Mouse (Mus musculus): ENCODE data around the gene Ecd. TPM values are rescaled to one million over a fixed set of nuclear protein-coding genes. Genes with fewer than 3 reads are reported as not detected.

The Ecd gene
- polyA plus RNA-seq (2014; fragmentation: Nextera tagmentation; extraction: Ambion mirVana), result 76.1 and 80.5 TPM in 2 replicates

GRCm38 (mm10) chr14:20347991-20348541, at the start of gene Ecd, which contains the start of gene Fam149b:
Gene Ecd, minus strand, starts transcription at chr14:20348121.
Gene Fam149b, plus strand, starts transcription at chr14:20348162.
- Histone ChIP-seq H3K9ac (ENCODE audit: low read depth, low read length) (peak within 1 kb of the TSS; percentile 90), H3K4me1 (replicated peaks; ENCODE audit: control insufficient read depth, insufficient read depth, low read length) (peaks cover 4% of the 10 kb centered on the region), H3K27ac (ENCODE audit: low read depth, low read length) (peak within 1 kb of the TSS; percentile 65), H3K36me3 (ENCODE audit: control insufficient read depth, insufficient read depth, low read length) (peaks cover 12% of the 10 kb centered on the region; the same call in 1 of the 2 replicates), H3K9me3 (ENCODE audit: control insufficient read depth, low read length) (no peaks in the 10 kb centered on the region), H3K27me3 (replicated peaks; ENCODE audit: control insufficient read depth, insufficient read depth, low read length) (no peaks in the 10 kb centered on the region), H3K4me2 (peak within 1 kb of the TSS; percentile 80), H3K4me3 (ENCODE audit: low read depth, low read length) (peak within 1 kb of the TSS; percentile 78)
- DNase-seq (ENCODE audit: low spot score), result peak; percentile 94
- ATAC-seq (replicated peaks; ENCODE audit: low FRiP score), result peak; percentile 98
- WGBS, result under 1% methylated on average over 42 of the region's 42 CpGs

GRCm38 (mm10) chr14:20397220-20397619, 49.3 kb upstream of the Ecd start:
- Histone ChIP-seq H3K9ac (ENCODE audit: low read depth, low read length) (no peak overlapping the region), H3K9me3 (ENCODE audit: control insufficient read depth, low read length) (no peaks in the 10 kb centered on the region), H3K4me3 (ENCODE audit: low read depth, low read length) (no peak overlapping the region), H3K27me3 (replicated peaks; ENCODE audit: control insufficient read depth, insufficient read depth, low read length) (no peaks in the 10 kb centered on the region), H3K4me2 (no peak overlapping the region), H3K4me1 (replicated peaks; ENCODE audit: control insufficient read depth, insufficient read depth, low read length) (peaks cover 4% of the 10 kb centered on the region; the same call in 1 of the 2 replicates), H3K36me3 (ENCODE audit: control insufficient read depth, insufficient read depth, low read length) (no peaks in the 10 kb centered on the region), H3K27ac (ENCODE audit: low read depth, low read length) (no peak overlapping the region)
- whole genome bisulfite sequencing, result 85% methylated on average over 9 of the region's 9 CpGs
- no peak for DNase-seq (ENCODE audit: low spot score)
- no peak for ATAC-seq (replicated peaks; ENCODE audit: low FRiP score)

- peak within 1 kb of the TSS; percentile 77 for H3K4me3 ChIP-seq (ENCODE audit: low read depth, low read length)
- H3K4me2 ChIP-seq, result peak within 1 kb of the TSS; percentile 77
- peaks cover 8% of the 10 kb centered on the region; the same call in 1 of the 2 replicates for H3K36me3 ChIP-seq (ENCODE audit: control insufficient read depth, insufficient read depth, low read length)
- under 1% methylated on average over 68 of the region's 68 CpGs for WGBS
- DNase-seq (ENCODE audit: low spot score) (peak; percentile 91), ATAC-seq (replicated peaks; ENCODE audit: low FRiP score) (peak; percentile 93)
- peaks cover 6% of the 10 kb centered on the region for H3K4me1 ChIP-seq (replicated peaks; ENCODE audit: control insufficient read depth, insufficient read depth, low read length)
- peak within 1 kb of the TSS; percentile 75 for H3K27ac ChIP-seq (ENCODE audit: low read depth, low read length)
- H3K27me3 ChIP-seq (replicated peaks; ENCODE audit: control insufficient read depth, insufficient read depth, low read length), result no peaks in the 10 kb centered on the region
- no peaks in the 10 kb centered on the region for H3K9me3 ChIP-seq (ENCODE audit: control insufficient read depth, low read length)
- H3K9ac ChIP-seq (ENCODE audit: low read depth, low read length), result peak within 1 kb of the TSS; percentile 87
Measured at GRCm38 (mm10) chr14:20393205-20393913, 45.4 kb upstream of the Ecd start, which contains the start of gene Mrps16. Gene Mrps16, minus strand, starts transcription at chr14:20393634.

GRCm38 (mm10) chr14:20392326-20392725, 44.4 kb upstream of the Ecd start:
- no peaks in the 10 kb centered on the region for H3K27me3 ChIP-seq (replicated peaks; ENCODE audit: control insufficient read depth, insufficient read depth, low read length)
- no peak for ATAC-seq (replicated peaks; ENCODE audit: low FRiP score)
- no peaks in the 10 kb centered on the region for H3K9me3 ChIP-seq (ENCODE audit: control insufficient read depth, low read length)
- peaks cover 8% of the 10 kb centered on the region; the same call in 1 of the 2 replicates for H3K36me3 ChIP-seq (ENCODE audit: control insufficient read depth, insufficient read depth, low read length)
- H3K9ac ChIP-seq (ENCODE audit: low read depth, low read length), result 0 out of 2 replicates have a peak overlapping the region, but pooled peaks have one; percentile 39
- H3K4me3 ChIP-seq (ENCODE audit: low read depth, low read length), result peak overlapping the region; percentile 77
- 0 out of 2 replicates have a peak overlapping the region, but pooled peaks have one; percentile 28 for H3K27ac ChIP-seq (ENCODE audit: low read depth, low read length)
- 61% methylated on average over 3 of the region's 4 CpGs for WGBS
- peak overlapping the region; percentile 77 for H3K4me2 ChIP-seq
- DNase-seq (ENCODE audit: low spot score), result no peak
- peaks cover 10% of the 10 kb centered on the region for H3K4me1 ChIP-seq (replicated peaks; ENCODE audit: control insufficient read depth, insufficient read depth, low read length)

GRCm38 (mm10) chr14:20389446-20390079, 41.6 kb upstream of the Ecd start:
- Histone ChIP-seq H3K4me2 (peak overlapping the region; percentile 80), H3K4me3 (ENCODE audit: low read depth, low read length) (peak overlapping the region; percentile 62), H3K9me3 (ENCODE audit: control insufficient read depth, low read length) (no peaks in the 10 kb centered on the region), H3K27ac (ENCODE audit: low read depth, low read length) (no peak overlapping the region), H3K27me3 (replicated peaks; ENCODE audit: control insufficient read depth, insufficient read depth, low read length) (no peaks in the 10 kb centered on the region), H3K9ac (ENCODE audit: low read depth, low read length) (peak overlapping the region; percentile 87; the same call in 1 of the 2 replicates), H3K36me3 (ENCODE audit: control insufficient read depth, insufficient read depth, low read length) (peaks cover 14% of the 10 kb centered on the region; the same call in 1 of the 2 replicates), H3K4me1 (replicated peaks; ENCODE audit: control insufficient read depth, insufficient read depth, low read length) (peaks cover 25% of the 10 kb centered on the region)
- ATAC-seq (replicated peaks; ENCODE audit: low FRiP score) (no peak), DNase-seq (ENCODE audit: low spot score) (no peak)
- WGBS, result 85% methylated on average over 8 of the region's 8 CpGs

- peaks cover 15% of the 10 kb centered on the region; the same call in 1 of the 2 replicates for H3K36me3 ChIP-seq (ENCODE audit: control insufficient read depth, insufficient read depth, low read length)
Measured at GRCm38 (mm10) chr14:20388441-20389129, 40.7 kb upstream of the Ecd start, which contains the start of gene Dnajc9. Gene Dnajc9, minus strand, starts transcription at chr14:20388910.

GRCm38 (mm10) chr14:20379753-20380430, 32.0 kb upstream of the Ecd start:
- DNase-seq (ENCODE audit: low spot score) (no peak), ATAC-seq (replicated peaks; ENCODE audit: low FRiP score) (no peak)
- Histone ChIP-seq H3K9ac (ENCODE audit: low read depth, low read length) (no peak overlapping the region), H3K4me2 (no peak overlapping the region), H3K4me1 (replicated peaks; ENCODE audit: control insufficient read depth, insufficient read depth, low read length) (no peaks in the 10 kb centered on the region), H3K9me3 (ENCODE audit: control insufficient read depth, low read length) (no peaks in the 10 kb centered on the region), H3K27ac (ENCODE audit: low read depth, low read length) (no peak overlapping the region), H3K27me3 (replicated peaks; ENCODE audit: control insufficient read depth, insufficient read depth, low read length) (no peaks in the 10 kb centered on the region), H3K36me3 (ENCODE audit: control insufficient read depth, insufficient read depth, low read length) (peaks cover 10% of the 10 kb centered on the region), H3K4me3 (ENCODE audit: low read depth, low read length) (no peak overlapping the region)
- 80% methylated on average over 9 of the region's 9 CpGs for WGBS

More at GRCm38 (mm10) chr14:20388441-20389129, 40.7 kb upstream of the Ecd start, which contains the start of gene Dnajc9:
- under 1% methylated on average over 59 of the region's 59 CpGs for WGBS
- peak; percentile 72 for ATAC-seq (replicated peaks; ENCODE audit: low FRiP score)
- peak; percentile 92 for DNase-seq (ENCODE audit: low spot score)
- peak within 1 kb of the TSS; percentile 65 for H3K27ac ChIP-seq (ENCODE audit: low read depth, low read length)
- H3K9ac ChIP-seq (ENCODE audit: low read depth, low read length), result peak within 1 kb of the TSS; percentile 87
- peak within 1 kb of the TSS; percentile 80 for H3K4me2 ChIP-seq
- no peaks in the 10 kb centered on the region for H3K9me3 ChIP-seq (ENCODE audit: control insufficient read depth, low read length)
- peak within 1 kb of the TSS; percentile 62 for H3K4me3 ChIP-seq (ENCODE audit: low read depth, low read length)
- no peaks in the 10 kb centered on the region for H3K27me3 ChIP-seq (replicated peaks; ENCODE audit: control insufficient read depth, insufficient read depth, low read length)
- peaks cover 22% of the 10 kb centered on the region for H3K4me1 ChIP-seq (replicated peaks; ENCODE audit: control insufficient read depth, insufficient read depth, low read length)
